Mouse (Mus musculus): ENCODE measurements around the gene Ppp4r3b.
A peak's percentile ranks its signal among the peaks of the same experiment; 100 is the strongest.

The Ppp4r3b gene

GRCm38 (mm10) chr11:29172563-29173124 is at the start of gene Ppp4r3b:
Ppp4r3b (plus strand) TSS chr11:29172890.
- peak; percentile 98 to 99 for DNase-seq (ENCODE audit: low spot score in 2 of 2)

- peak; percentile 1 to 2 for DNase-seq (ENCODE audit: low spot score in 2 of 2)
Observed at GRCm38 (mm10) chr11:29129862-29130384, 42.8 kb upstream of the Ppp4r3b start.

GRCm38 (mm10) chr11:29130385-29131355 is 42.0 kb upstream of the Ppp4r3b start, which contains the start of gene Pnpt1:
Pnpt1 (plus strand) TSS chr11:29130744.
- peak; percentile 78 to 82 for DNase-seq (ENCODE audit: low spot score in 2 of 2)

- DNase-seq (ENCODE audit: low spot score in 2 of 2): no peak
Observed at GRCm38 (mm10) chr11:29140671-29141070, 32.0 kb upstream of the Ppp4r3b start.

GRCm38 (mm10) chr11:29148901-29149300 is 23.8 kb upstream of the Ppp4r3b start:
- no peak for DNase-seq (ENCODE audit: low spot score in 2 of 2)

GRCm38 (mm10) chr11:29163569-29163968 is 9.1 kb upstream of the Ppp4r3b start:
- DNase-seq (ENCODE audit: low spot score in 2 of 2): no peak

- DNase-seq (ENCODE audit: low spot score in 2 of 2): peak; percentile 38 to 56
Observed at GRCm38 (mm10) chr11:29171959-29172391, 715 bp upstream of the Ppp4r3b start.

- peak; percentile 71 to 74 for DNase-seq (ENCODE audit: low spot score in 2 of 2)
Observed at GRCm38 (mm10) chr11:29173125-29173631, 488 bp downstream of the Ppp4r3b start.

- DNase-seq (ENCODE audit: low spot score in 2 of 2): no peak
Observed at GRCm38 (mm10) chr11:29173706-29174436, 1.2 kb downstream of the Ppp4r3b start.

- DNase-seq (ENCODE audit: low spot score in 2 of 2): no peak
Observed at GRCm38 (mm10) chr11:29179319-29179718, 6.6 kb downstream of the Ppp4r3b start.

- no peak for DNase-seq (ENCODE audit: low spot score in 2 of 2)
Observed at GRCm38 (mm10) chr11:29180657-29181056, 8.0 kb downstream of the Ppp4r3b start.

- no peak for DNase-seq (ENCODE audit: low spot score in 2 of 2)
Observed at GRCm38 (mm10) chr11:29181751-29182150, 9.1 kb downstream of the Ppp4r3b start.

- no peak for DNase-seq (ENCODE audit: low spot score in 2 of 2)
Observed at GRCm38 (mm10) chr11:29188981-29189380, 16.3 kb downstream of the Ppp4r3b start.

GRCm38 (mm10) chr11:29203653-29204052 is 31.0 kb downstream of the Ppp4r3b start:
- no peak for DNase-seq (ENCODE audit: low spot score in 2 of 2)

GRCm38 (mm10) chr11:29209774-29210173 is 37.1 kb downstream of the Ppp4r3b start:
- DNase-seq (ENCODE audit: low spot score in 2 of 2): no peak

GRCm38 (mm10) chr11:29216196-29216595 is 43.5 kb downstream of the Ppp4r3b start:
- no peak for DNase-seq (ENCODE audit: low spot score in 2 of 2)

GRCm38 (mm10) chr11:29219055-29219454 is 46.4 kb downstream of the Ppp4r3b start:
- no peak for DNase-seq (ENCODE audit: low spot score in 2 of 2)

GRCm38 (mm10) chr11:29222310-29222709 is 49.6 kb downstream of the Ppp4r3b start:
- no peak for DNase-seq (ENCODE audit: low spot score in 2 of 2)

GRCm38 (mm10) chr11:29224754-29225153 is 52.1 kb downstream of the Ppp4r3b start:
- no peak for DNase-seq (ENCODE audit: low spot score in 2 of 2)

GRCm38 (mm10) chr11:29228957-29229356 is 56.3 kb downstream of the Ppp4r3b start:
- no peak for DNase-seq (ENCODE audit: low spot score in 2 of 2)

GRCm38 (mm10) chr11:29233569-29233968 is 60.9 kb downstream of the Ppp4r3b start:
- DNase-seq (ENCODE audit: low spot score in 2 of 2): no peak

- no peak for DNase-seq (ENCODE audit: low spot score in 2 of 2)
Observed at GRCm38 (mm10) chr11:29237364-29237763, 64.7 kb downstream of the Ppp4r3b start.

Data from natural killer cell, adult 2 months (primary cell).